Mouse (Mus musculus): Measurements from ENCODE around the gene Krt1. TPM values are rescaled to one million over a fixed set of nuclear protein-coding genes. Genes with fewer than 3 reads are reported as not detected.

The Krt1 gene
- polyA plus RNA-seq (2012; rRNA removed), result 4.8 and 5.3 TPM in 2 replicates

- Histone ChIP-seq H3K4me1 (ENCODE audit: control insufficient read depth, insufficient read depth, low read length) (no peaks in the 10 kb centered on the region; the same call in 1 of the 2 replicates), H3K4me3 (replicated peaks; ENCODE audit: insufficient read depth, low read depth, low read length) (no peak within 1 kb of the TSS), H3K27ac (ENCODE audit: insufficient read depth, low read length) (no peak within 1 kb of the TSS), H3K27me3 (ENCODE audit: control insufficient read depth, insufficient read depth, low read length) (no peaks in the 10 kb centered on the region)
- WGBS, result 87% methylated on average over 6 of the region's 6 CpGs
- no peak for DNase-seq
- TF ChIP-seq CTCF (IDR thresholded peaks at IDR 0.05; ENCODE audit: borderline replicate concordance, insufficient read depth, low read depth, low read length) (no peak), POLR2A (IDR thresholded peaks at IDR 0.05; ENCODE audit: borderline replicate concordance, insufficient read depth, low read length) (no peak)
These were observed at the start of gene Krt1 for GRCm38 (mm10) chr15:101850694-101851093. Krt1 (minus strand) TSS chr15:101850794.

- 95% methylated on average over 4 of the region's 4 CpGs for WGBS
- DNase-seq, result no peak
These were observed 44.6 kb upstream of the Krt1 start for GRCm38 (mm10) chr15:101895216-101895615.

DNA sequence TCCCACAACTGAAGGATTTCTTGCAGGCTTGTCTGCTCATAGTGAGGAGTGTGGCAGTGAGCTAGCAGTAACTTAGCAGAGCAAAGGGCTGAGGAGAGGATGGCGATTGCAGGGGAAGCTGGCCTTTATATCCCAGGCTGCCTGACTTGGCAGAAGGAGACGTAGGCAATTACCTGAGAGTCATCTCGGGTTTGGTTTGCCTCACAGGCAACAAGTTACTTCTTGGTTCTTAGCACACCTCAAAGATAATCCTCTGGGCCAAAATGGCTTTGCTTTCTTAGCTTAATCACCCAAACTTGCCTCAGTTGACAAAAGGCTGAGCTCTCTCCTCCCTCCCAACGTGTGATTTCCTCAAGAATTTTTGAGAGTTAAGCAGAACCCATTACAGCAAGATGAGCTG is 42.2 kb upstream of the Krt1 start, which contains the start of gene Krt76:
Gene Krt76, minus strand, starts transcription at position 101 of the 400 bp plus-strand sequence.
- no peak for DNase-seq
- no peaks in the 10 kb centered on the region for H3K27me3 ChIP-seq (ENCODE audit: control insufficient read depth, insufficient read depth, low read length)
- WGBS, result 67% methylated on average over 4 of the region's 4 CpGs
- H3K27ac ChIP-seq (ENCODE audit: insufficient read depth, low read length), result no peak within 1 kb of the TSS
- H3K4me1 ChIP-seq (ENCODE audit: control insufficient read depth, insufficient read depth, low read length), result no peaks in the 10 kb centered on the region
- TF ChIP-seq POLR2A (IDR thresholded peaks at IDR 0.05; ENCODE audit: borderline replicate concordance, insufficient read depth, low read length), result no peak
- TF ChIP-seq CTCF (IDR thresholded peaks at IDR 0.05; ENCODE audit: borderline replicate concordance, insufficient read depth, low read depth, low read length), result no peak
- no peak within 1 kb of the TSS for H3K4me3 ChIP-seq (replicated peaks; ENCODE audit: insufficient read depth, low read depth, low read length)

More at GRCm38 (mm10) chr15:101895216-101895615, 44.6 kb upstream of the Krt1 start:
- no peak overlapping the region for H3K27ac ChIP-seq (ENCODE audit: insufficient read depth, low read length)
- TF ChIP-seq POLR2A (IDR thresholded peaks at IDR 0.05; ENCODE audit: borderline replicate concordance, insufficient read depth, low read length), result no peak
- no peak for TF ChIP-seq CTCF (IDR thresholded peaks at IDR 0.05; ENCODE audit: borderline replicate concordance, insufficient read depth, low read depth, low read length)
- no peaks in the 10 kb centered on the region for H3K4me1 ChIP-seq (ENCODE audit: control insufficient read depth, insufficient read depth, low read length)
- H3K27me3 ChIP-seq (ENCODE audit: control insufficient read depth, insufficient read depth, low read length), result no peaks in the 10 kb centered on the region
- no peak overlapping the region for H3K4me3 ChIP-seq (replicated peaks; ENCODE audit: insufficient read depth, low read depth, low read length)

DNA sequence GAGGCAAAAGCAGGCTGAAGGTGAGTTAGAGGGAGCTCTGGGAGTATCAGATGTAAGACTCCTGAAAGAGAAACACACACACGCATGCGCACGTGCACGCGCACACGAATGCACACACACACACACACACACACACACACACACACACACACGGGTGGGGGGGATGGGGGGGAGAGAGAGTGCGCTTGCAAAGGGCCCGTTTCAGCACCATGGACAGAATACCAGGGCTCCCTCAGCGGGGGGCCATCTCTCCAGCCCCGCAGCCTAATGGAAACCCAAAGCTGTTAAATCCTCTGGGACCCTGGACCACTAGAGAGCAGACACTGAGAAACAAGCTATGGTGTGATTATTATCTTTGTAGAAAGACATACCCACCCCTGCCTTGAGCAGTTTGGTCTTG is 29.2 kb upstream of the Krt1 start:
- no peaks in the 10 kb centered on the region for H3K27me3 ChIP-seq (ENCODE audit: control insufficient read depth, insufficient read depth, low read length)
- TF ChIP-seq POLR2A (IDR thresholded peaks at IDR 0.05; ENCODE audit: borderline replicate concordance, insufficient read depth, low read length) (no peak), CTCF (IDR thresholded peaks at IDR 0.05; ENCODE audit: borderline replicate concordance, insufficient read depth, low read depth, low read length) (no peak)
- no peak overlapping the region for H3K4me3 ChIP-seq (replicated peaks; ENCODE audit: insufficient read depth, low read depth, low read length)
- 23% methylated on average over 11 of the region's 11 CpGs for WGBS
- DNase-seq, result no peak
- no peak overlapping the region for H3K27ac ChIP-seq (ENCODE audit: insufficient read depth, low read length)
- no peaks in the 10 kb centered on the region for H3K4me1 ChIP-seq (ENCODE audit: control insufficient read depth, insufficient read depth, low read length)

GRCm38 (mm10) chr15:101878041-101878440 is 27.4 kb upstream of the Krt1 start:
- DNase-seq, result no peak
- TF ChIP-seq CTCF (IDR thresholded peaks at IDR 0.05; ENCODE audit: borderline replicate concordance, insufficient read depth, low read depth, low read length), result no peak
- no peak for TF ChIP-seq POLR2A (IDR thresholded peaks at IDR 0.05; ENCODE audit: borderline replicate concordance, insufficient read depth, low read length)
- Histone ChIP-seq H3K27me3 (ENCODE audit: control insufficient read depth, insufficient read depth, low read length) (no peaks in the 10 kb centered on the region), H3K27ac (ENCODE audit: insufficient read depth, low read length) (no peak overlapping the region), H3K4me3 (replicated peaks; ENCODE audit: insufficient read depth, low read depth, low read length) (no peak overlapping the region), H3K4me1 (ENCODE audit: control insufficient read depth, insufficient read depth, low read length) (no peaks in the 10 kb centered on the region)
- 62% methylated on average over 2 of the region's 2 CpGs for WGBS

- DNase-seq, result no peak
- Histone ChIP-seq H3K27ac (ENCODE audit: insufficient read depth, low read length) (no peak overlapping the region), H3K4me3 (replicated peaks; ENCODE audit: insufficient read depth, low read depth, low read length) (no peak overlapping the region), H3K4me1 (ENCODE audit: control insufficient read depth, insufficient read depth, low read length) (no peaks in the 10 kb centered on the region), H3K27me3 (ENCODE audit: control insufficient read depth, insufficient read depth, low read length) (no peaks in the 10 kb centered on the region)
- TF ChIP-seq CTCF (IDR thresholded peaks at IDR 0.05; ENCODE audit: borderline replicate concordance, insufficient read depth, low read depth, low read length), result no peak
- no peak for TF ChIP-seq POLR2A (IDR thresholded peaks at IDR 0.05; ENCODE audit: borderline replicate concordance, insufficient read depth, low read length)
- 82% methylated on average over 1 of the region's 1 CpGs for WGBS
These were observed 23.8 kb upstream of the Krt1 start for GRCm38 (mm10) chr15:101874383-101874782.

DNA sequence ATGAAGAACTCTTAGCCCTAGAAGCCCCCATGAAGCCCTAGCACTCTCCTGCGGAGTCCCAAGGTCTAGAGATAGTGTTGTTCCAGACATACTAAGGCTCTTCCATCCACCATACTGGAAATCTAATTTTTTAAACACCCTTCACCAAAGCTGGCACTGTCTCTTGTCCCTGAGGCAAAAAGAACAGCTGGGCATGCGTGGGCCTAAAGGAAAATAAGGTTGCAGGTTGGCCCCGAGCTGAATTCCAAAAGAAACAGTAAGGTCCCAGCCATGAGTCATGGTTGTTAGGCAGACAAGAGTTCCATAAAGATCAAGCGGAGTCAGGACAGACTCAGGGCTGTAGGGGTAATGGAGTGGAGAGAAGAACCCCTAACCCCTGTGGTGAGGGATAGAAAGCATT is 22.6 kb upstream of the Krt1 start:
- DNase-seq, result no peak
- no peak for TF ChIP-seq CTCF (IDR thresholded peaks at IDR 0.05; ENCODE audit: borderline replicate concordance, insufficient read depth, low read depth, low read length)
- no peak for TF ChIP-seq POLR2A (IDR thresholded peaks at IDR 0.05; ENCODE audit: borderline replicate concordance, insufficient read depth, low read length)
- whole genome bisulfite sequencing, result 49% methylated on average over 4 of the region's 4 CpGs

GRCm38 (mm10) chr15:101869431-101869830 is 18.8 kb upstream of the Krt1 start, which contains the start of gene Krt77:
Krt77 (minus strand) TSS chr15:101869705.
- Histone ChIP-seq H3K27me3 (ENCODE audit: control insufficient read depth, insufficient read depth, low read length) (no peaks in the 10 kb centered on the region), H3K27ac (ENCODE audit: insufficient read depth, low read length) (no peak within 1 kb of the TSS), H3K4me1 (ENCODE audit: control insufficient read depth, insufficient read depth, low read length) (no peaks in the 10 kb centered on the region), H3K4me3 (replicated peaks; ENCODE audit: insufficient read depth, low read depth, low read length) (no peak within 1 kb of the TSS)
- no peak for TF ChIP-seq CTCF (IDR thresholded peaks at IDR 0.05; ENCODE audit: borderline replicate concordance, insufficient read depth, low read depth, low read length)
- TF ChIP-seq POLR2A (IDR thresholded peaks at IDR 0.05; ENCODE audit: borderline replicate concordance, insufficient read depth, low read length), result no peak
- DNase-seq, result no peak
- WGBS, result 20% methylated on average over 6 of the region's 6 CpGs

More for the DNA sequence above, 22.6 kb upstream of the Krt1 start:
- Histone ChIP-seq H3K27me3 (ENCODE audit: control insufficient read depth, insufficient read depth, low read length) (no peaks in the 10 kb centered on the region), H3K4me1 (ENCODE audit: control insufficient read depth, insufficient read depth, low read length) (no peaks in the 10 kb centered on the region), H3K4me3 (replicated peaks; ENCODE audit: insufficient read depth, low read depth, low read length) (no peak overlapping the region), H3K27ac (ENCODE audit: insufficient read depth, low read length) (no peak overlapping the region)
